Mouse (Mus musculus) limb, embryonic 10.5 days (tissue): ENCODE results near the gene Plscr1. TPM values are rescaled to one million over a fixed set of nuclear protein-coding genes. Genes with fewer than 3 reads are reported as not detected.

ENCODE experiments used
- DNase-seq: peaks from one replicate; pipeline ENCODE4 v3.0.0-alpha.2; 2017; ENCODE audit warnings: low spot score
- H3K27ac ChIP-seq: fragments of 300-500 bp; sonication (generic); 2 replicates; pipeline ENCODE4 v1.5.1; 2016; ENCODE audit warnings: mild to moderate bottlenecking
- H3K27me3 ChIP-seq: fragments of 300-500 bp; sonication (generic); 2 replicates; pipeline ENCODE4 v1.6.1; 2016; ENCODE audit warnings: low read depth, mild to moderate bottlenecking; ENCODE audit not compliant: poor library complexity, severe bottlenecking
- H3K36me3 ChIP-seq: fragments of 300-500 bp; sonication (generic); 2 replicates; pipeline ENCODE4 v1.6.1; 2016; ENCODE audit warnings: mild to moderate bottlenecking, moderate library complexity
- H3K4me1 ChIP-seq: fragments of 300-500 bp; sonication (generic); 2 replicates; pipeline ENCODE4 v1.6.1; 2016
- H3K4me3 ChIP-seq: fragments of 300-500 bp; sonication (generic); 2 replicates; pipeline ENCODE4 v1.5.1; 2016; ENCODE audit warnings: mild to moderate bottlenecking, moderate library complexity
- H3K9me3 ChIP-seq: fragments of 300-500 bp; sonication (generic); replicated peaks from 2 replicates; pipeline ENCODE4 v1.6.1; 2016; ENCODE audit warnings: mild to moderate bottlenecking
- WGBS: fragments of 180-500 bp; shearing (Covaris S2); methylation state at CpG from one replicate; pipeline ENCODE4 v1.1.7; 2016; 5-methylcytosine and 5-hydroxymethylcytosine counted together
- polyA plus RNA-seq: library from polyadenylated mRNA; unstranded; fragments of >200 nt; fragmentation: Nextera tagmentation; extraction: Ambion mirVana; gene quantifications from 2 replicates; pipeline ENCODE4 v1.2.1, GENCODE M21; 2016

The Plscr1 gene
- polyA plus RNA-seq, 1 experiment from 2014 or later = 34.2 TPM

- Histone ChIP-seq H3K4me1 (peaks cover 10% of the 10 kb centered on the region), H3K9me3 (no peaks in the 10 kb centered on the region), H3K4me3 (no peak overlapping the region), H3K27ac (no peak overlapping the region), H3K36me3 (no peaks in the 10 kb centered on the region), H3K27me3 (no peaks in the 10 kb centered on the region)
- WGBS = 92% methylated on average over 3 of the region's 3 CpGs
- no peak for DNase-seq
Observed at GRCm38 (mm10) chr9:92226795-92227194, 22.8 kb upstream of the Plscr1 start.

GRCm38 (mm10) chr9:92228867-92229832, 20.4 kb upstream of the Plscr1 start:
- peaks cover 10% of the 10 kb centered on the region for H3K4me1 ChIP-seq
- WGBS = 85% methylated on average over 16 of the region's 16 CpGs
- H3K4me3 ChIP-seq = no peak overlapping the region
- H3K36me3 ChIP-seq = no peaks in the 10 kb centered on the region
- no peaks in the 10 kb centered on the region for H3K9me3 ChIP-seq
- H3K27ac ChIP-seq = no peak overlapping the region
- H3K27me3 ChIP-seq = no peaks in the 10 kb centered on the region
- no peak for DNase-seq

GRCm38 (mm10) chr9:92229833-92230205, 19.7 kb upstream of the Plscr1 start:
- DNase-seq = no peak
- no peaks in the 10 kb centered on the region for H3K36me3 ChIP-seq
- no peak overlapping the region for H3K4me3 ChIP-seq
- H3K9me3 ChIP-seq = no peaks in the 10 kb centered on the region
- H3K27me3 ChIP-seq = no peaks in the 10 kb centered on the region
- no peak overlapping the region for H3K27ac ChIP-seq
- peaks cover 16% of the 10 kb centered on the region for H3K4me1 ChIP-seq
- 34% methylated on average over 2 of the region's 2 CpGs for WGBS

- H3K27me3 ChIP-seq = no peaks in the 10 kb centered on the region
- H3K4me1 ChIP-seq = peaks cover 17% of the 10 kb centered on the region
- H3K4me3 ChIP-seq = no peak overlapping the region
- H3K9me3 ChIP-seq = no peaks in the 10 kb centered on the region
- DNase-seq = no peak
- no peak overlapping the region for H3K27ac ChIP-seq
- no peaks in the 10 kb centered on the region for H3K36me3 ChIP-seq
- WGBS = 86% methylated on average over 11 of the region's 11 CpGs
Observed at GRCm38 (mm10) chr9:92234901-92235458, 14.6 kb upstream of the Plscr1 start.

- H3K9me3 ChIP-seq = no peaks in the 10 kb centered on the region
- H3K27me3 ChIP-seq = no peaks in the 10 kb centered on the region
- no peak overlapping the region for H3K27ac ChIP-seq
- H3K4me3 ChIP-seq = no peak overlapping the region; the same call in 1 of the 2 replicates
- WGBS = 82% methylated on average over 7 of the region's 7 CpGs
- DNase-seq = no peak
- H3K36me3 ChIP-seq = no peaks in the 10 kb centered on the region
- peaks cover 17% of the 10 kb centered on the region for H3K4me1 ChIP-seq
Observed at GRCm38 (mm10) chr9:92248773-92249446, 640 bp upstream of the Plscr1 start.

- Histone ChIP-seq H3K9me3 (no peaks in the 10 kb centered on the region), H3K36me3 (no peaks in the 10 kb centered on the region), H3K4me1 (peaks cover 17% of the 10 kb centered on the region), H3K4me3 (peak overlapping the region; percentile 77), H3K27me3 (no peaks in the 10 kb centered on the region), H3K27ac (peak overlapping the region; percentile 95)
- peak; percentile 86 for DNase-seq
- WGBS = under 1% methylated on average over 40 of the region's 40 CpGs
Observed at GRCm38 (mm10) chr9:92249987-92250772, 630 bp downstream of the Plscr1 start.

- DNase-seq = no peak
- no peaks in the 10 kb centered on the region for H3K27me3 ChIP-seq
- 93% methylated on average over 5 of the region's 5 CpGs for WGBS
- no peaks in the 10 kb centered on the region for H3K36me3 ChIP-seq
- no peaks in the 10 kb centered on the region for H3K9me3 ChIP-seq
- peaks cover 17% of the 10 kb centered on the region for H3K4me1 ChIP-seq
- no peak overlapping the region for H3K4me3 ChIP-seq
- H3K27ac ChIP-seq = no peak overlapping the region
Observed at GRCm38 (mm10) chr9:92252718-92253117, 3.2 kb downstream of the Plscr1 start.

- H3K4me3 ChIP-seq = no peak overlapping the region
- H3K36me3 ChIP-seq = no peaks in the 10 kb centered on the region
- no peak for DNase-seq
- H3K27ac ChIP-seq = no peak overlapping the region
- no peaks in the 10 kb centered on the region for H3K9me3 ChIP-seq
- peaks cover 17% of the 10 kb centered on the region for H3K4me1 ChIP-seq
- WGBS = 94% methylated on average over 10 of the region's 10 CpGs
- H3K27me3 ChIP-seq = no peaks in the 10 kb centered on the region
Observed at GRCm38 (mm10) chr9:92253585-92254321, 4.2 kb downstream of the Plscr1 start.

GRCm38 (mm10) chr9:92260481-92261159, 11.1 kb downstream of the Plscr1 start:
- no peak overlapping the region for H3K27ac ChIP-seq
- peaks cover 41% of the 10 kb centered on the region for H3K36me3 ChIP-seq
- DNase-seq = no peak
- no peaks in the 10 kb centered on the region for H3K4me1 ChIP-seq
- H3K9me3 ChIP-seq = no peaks in the 10 kb centered on the region
- no peak overlapping the region for H3K4me3 ChIP-seq
- no peaks in the 10 kb centered on the region for H3K27me3 ChIP-seq
- 88% methylated on average over 7 of the region's 7 CpGs for WGBS

- H3K36me3 ChIP-seq = peaks cover 71% of the 10 kb centered on the region
- H3K27me3 ChIP-seq = no peaks in the 10 kb centered on the region
- H3K4me1 ChIP-seq = no peaks in the 10 kb centered on the region
- DNase-seq = no peak
- 91% methylated on average over 4 of the region's 4 CpGs for WGBS
- H3K4me3 ChIP-seq = no peak overlapping the region
- no peak overlapping the region for H3K27ac ChIP-seq
- no peaks in the 10 kb centered on the region for H3K9me3 ChIP-seq
Observed at GRCm38 (mm10) chr9:92265719-92266118, 16.2 kb downstream of the Plscr1 start.

GRCm38 (mm10) chr9:92266558-92267171, 17.1 kb downstream of the Plscr1 start:
- no peak for DNase-seq
- 83% methylated on average over 8 of the region's 8 CpGs for WGBS
- Histone ChIP-seq H3K36me3 (peaks cover 69% of the 10 kb centered on the region), H3K27me3 (no peaks in the 10 kb centered on the region), H3K9me3 (no peaks in the 10 kb centered on the region), H3K27ac (no peak overlapping the region), H3K4me1 (no peaks in the 10 kb centered on the region), H3K4me3 (no peak overlapping the region)
